Mouse (Mus musculus): ENCODE measurements at regions not wholly inside any gene's neighbourhood (a gene's known extent, or its start where the extent isn't known, plus 50 kb on each side); places are given as distances from the start of the nearest gene placed in this dataset.

GRCm38 (mm10) chr13:111356520-111357456, 102.0 kb downstream of the Actbl2 start:
- TF ChIP-seq CTCF (conservative IDR thresholded peaks at IDR 0.05; ENCODE audit: insufficient read depth, insufficient read length, low read depth, low read length) (no peak), POLR2A (IDR thresholded peaks at IDR 0.05; ENCODE audit: low read depth, low read length) (no peak)
